ENCODE assay signal across 28 mouse cellular contexts in the genomic region with DNA sequence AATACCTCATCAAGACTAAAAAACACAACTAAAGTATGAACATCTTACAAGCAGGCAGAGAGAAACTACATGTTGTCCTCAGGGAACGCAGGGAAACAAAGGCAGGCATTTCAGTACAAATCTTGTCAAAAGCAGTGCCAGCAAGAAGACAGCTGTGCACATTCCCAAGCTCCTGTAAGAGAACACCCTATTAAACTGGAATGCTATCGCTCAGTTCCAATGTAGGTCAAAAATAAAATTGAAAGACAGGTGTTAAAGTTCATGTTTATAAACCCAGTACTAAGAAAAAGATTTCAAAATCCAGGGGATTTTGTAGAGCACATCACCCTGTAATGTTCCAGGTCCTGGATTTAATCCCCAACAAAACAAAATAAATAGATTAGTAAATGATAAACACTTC.
A peak's percentile ranks its signal among the peaks of the same experiment; 100 is the strongest.
DNase-seq lines count a peak whose midpoint lies in the region; ATAC-seq and TF ChIP-seq lines count a peak whose summit lies in the region.
"Had no signal": no experiment of that assay in that cellular context is flagged by ENCODE, and none has a peak within 500 bp of the region (broad histone marks: within the 10 kb centered on the region; RNA-seq: fewer than 3 reads in every experiment).

No protein-coding gene starts in this region.

- intact Hi-C loops in heart, postnatal 14 days (cut with DNase I) = no loop called here
- intact Hi-C loops in left cerebral cortex, adult 2 months (cut with DNase I) = no loop called here

- no peaks in the 10 kb centered on the region for H3K27me3 ChIP-seq in embryonic facial prominence, embryonic 14.5 days (replicated peaks; ENCODE audit: control insufficient read depth, insufficient read depth, low read length)
- H3K27me3 ChIP-seq in embryonic facial prominence, embryonic 10.5 days (replicated peaks; ENCODE audit: low read depth, poor library complexity, severe bottlenecking) = no peaks in the 10 kb centered on the region
- no peaks in the 10 kb centered on the region for H3K27me3 ChIP-seq in liver, adult 2 months (ENCODE audit: control insufficient read depth, insufficient read depth, low read length)
- no peaks in the 10 kb centered on the region for H3K27me3 ChIP-seq in liver, embryonic 11.5 days (replicated peaks; ENCODE audit: control insufficient read depth, insufficient read depth, low read length)
- H3K27me3 ChIP-seq in myocyte (ENCODE audit: control insufficient read depth, insufficient read depth, insufficient read length) = no peaks in the 10 kb centered on the region
- H3K27me3 ChIP-seq: forebrain, embryonic 13.5 days; heart, embryonic 15.5 days; hindbrain, embryonic 15.5 days; liver, embryonic 12.5 days; megakaryocyte, embryonic 14.5 days; midbrain, embryonic 13.5 days; stomach, embryonic 15.5 days had no signal

- no peak overlapping the region for H3K9ac ChIP-seq in embryonic facial prominence, embryonic 14.5 days (ENCODE audit: low read depth, low read length)
- no peak overlapping the region for H3K9ac ChIP-seq in liver, adult 2 months (ENCODE audit: low read depth, low read length)
- no peak overlapping the region for H3K9ac ChIP-seq in liver, embryonic 11.5 days (ENCODE audit: low read depth, low read length)
- H3K9ac ChIP-seq: forebrain, embryonic 13.5 days; heart, embryonic 15.5 days; hindbrain, embryonic 15.5 days; liver, embryonic 12.5 days; liver, postnatal 0 days; midbrain, embryonic 13.5 days; stomach, embryonic 15.5 days had no signal

- H3K4me3 ChIP-seq in embryonic facial prominence, embryonic 14.5 days (ENCODE audit: low read depth, low read length) = no peak overlapping the region
- no peak overlapping the region for H3K4me3 ChIP-seq in embryonic facial prominence, embryonic 10.5 days
- no peak overlapping the region for H3K4me3 ChIP-seq in liver, adult 2 months (ENCODE audit: insufficient read depth, low read depth, low read length)
- H3K4me3 ChIP-seq in liver, embryonic 11.5 days (ENCODE audit: low read depth, low read length) = no peak overlapping the region
- H3K4me3 ChIP-seq in myocyte = peak overlapping the region; percentile 6
- no peak overlapping the region for H3K4me3 ChIP-seq in left cerebral cortex, adult 2 months
- H3K4me3 ChIP-seq: forebrain, embryonic 13.5 days; heart, embryonic 10.5 days; heart, embryonic 15.5 days; hindbrain, embryonic 15.5 days; layer of hippocampus, adult 2 months; liver, embryonic 12.5 days; midbrain, embryonic 13.5 days; stomach, embryonic 15.5 days had no signal

- H3K79me2 ChIP-seq in liver, adult 2 months (ENCODE audit: control insufficient read depth, insufficient read depth, low read length) = no peaks in the 10 kb centered on the region
- no peaks in the 10 kb centered on the region for H3K79me2 ChIP-seq in myocyte (ENCODE audit: control insufficient read depth, insufficient read depth)

- WGBS in embryonic facial prominence, embryonic 14.5 days = 58% methylated on average over 2 of the region's 2 CpGs
- 81% methylated on average over 2 of the region's 2 CpGs for WGBS in embryonic facial prominence, embryonic 10.5 days
- 35% methylated on average over 2 of the region's 2 CpGs for WGBS in liver, adult 2 months
- 80% methylated on average over 2 of the region's 2 CpGs for whole genome bisulfite sequencing in liver, embryonic 11.5 days

- no peaks in the 10 kb centered on the region for H3K9me3 ChIP-seq in embryonic facial prominence, embryonic 14.5 days (ENCODE audit: control insufficient read depth, low read length)
- no peaks in the 10 kb centered on the region for H3K9me3 ChIP-seq in embryonic facial prominence, embryonic 10.5 days
- H3K9me3 ChIP-seq in liver, embryonic 11.5 days (ENCODE audit: control insufficient read depth, low read length) = no peaks in the 10 kb centered on the region
- H3K9me3 ChIP-seq: forebrain, embryonic 13.5 days; heart, embryonic 10.5 days; heart, embryonic 15.5 days; hindbrain, embryonic 15.5 days; liver, embryonic 12.5 days; megakaryocyte, embryonic 14.5 days; midbrain, embryonic 13.5 days; stomach, embryonic 15.5 days had no signal

- H3K36me3 ChIP-seq in embryonic facial prominence, embryonic 14.5 days (ENCODE audit: control insufficient read depth, insufficient read depth, low read length) = no peaks in the 10 kb centered on the region
- no peaks in the 10 kb centered on the region for H3K36me3 ChIP-seq in embryonic facial prominence, embryonic 10.5 days (replicated peaks)
- no peaks in the 10 kb centered on the region for H3K36me3 ChIP-seq in liver, adult 2 months (ENCODE audit: control insufficient read depth, insufficient read depth, low read length)
- no peaks in the 10 kb centered on the region for H3K36me3 ChIP-seq in liver, embryonic 11.5 days (ENCODE audit: control insufficient read depth, insufficient read depth, low read length)
- H3K36me3 ChIP-seq in myocyte (ENCODE audit: control insufficient read depth, insufficient read depth) = no peaks in the 10 kb centered on the region
- H3K36me3 ChIP-seq: heart, embryonic 10.5 days; heart, embryonic 15.5 days; hindbrain, embryonic 15.5 days; liver, embryonic 12.5 days; midbrain, embryonic 13.5 days; stomach, embryonic 15.5 days had no signal

- no peak overlapping the region for H3K4me2 ChIP-seq in embryonic facial prominence, embryonic 14.5 days (ENCODE audit: low read depth, low read length)
- no peak overlapping the region for H3K4me2 ChIP-seq in liver, embryonic 11.5 days
- H3K4me2 ChIP-seq in myocyte (ENCODE audit: low read depth) = peak overlapping the region; percentile 84
- H3K4me2 ChIP-seq: forebrain, embryonic 13.5 days; heart, embryonic 15.5 days; hindbrain, embryonic 15.5 days; liver, embryonic 12.5 days; midbrain, embryonic 13.5 days; stomach, embryonic 15.5 days had no signal

- TF ChIP-seq POLR2A in liver, adult 2 months (IDR thresholded peaks at IDR 0.05; ENCODE audit: extremely low read depth, insufficient read depth, low read length) = no peak
- TF ChIP-seq POLR2A in myocyte (IDR thresholded peaks at IDR 0.05; ENCODE audit: insufficient read length, low read depth) = no peak

- no peak overlapping the region for H3K27ac ChIP-seq in embryonic facial prominence, embryonic 14.5 days (replicated peaks; ENCODE audit: low read depth, low read length)
- H3K27ac ChIP-seq in embryonic facial prominence, embryonic 10.5 days (replicated peaks) = no peak overlapping the region
- H3K27ac ChIP-seq in liver, adult 2 months (replicated peaks; ENCODE audit: insufficient read depth, low read depth, low read length) = peak overlapping the region; percentile 66
- no peak overlapping the region for H3K27ac ChIP-seq in liver, embryonic 11.5 days (ENCODE audit: low read depth, low read length)
- H3K27ac ChIP-seq in left cerebral cortex, adult 2 months = no peak overlapping the region
- H3K27ac ChIP-seq: forebrain, embryonic 13.5 days; heart, embryonic 10.5 days; heart, embryonic 15.5 days; hindbrain, embryonic 15.5 days; layer of hippocampus, adult 2 months; liver, embryonic 12.5 days; midbrain, embryonic 13.5 days; stomach, embryonic 15.5 days had no signal

- DNase-seq in embryonic facial prominence, embryonic 14.5 days (ENCODE audit: low spot score) = peak; percentile 26
- DNase-seq in embryonic facial prominence, embryonic 10.5 days (ENCODE audit: low spot score) = no peak
- DNase-seq in heart, adult 9 months (ENCODE audit: low spot score in 2 of 2) = peak; percentile 3
- no peak for DNase-seq in heart, postnatal 14 days
- peak; percentile 81 for DNase-seq in liver, adult 2 months (ENCODE audit: extremely low read depth, low read depth, low spot score)
- no peak for DNase-seq in liver, embryonic 11.5 days (ENCODE audit: low spot score)
- no peak for DNase-seq in left cerebral cortex, adult 2 months (ENCODE audit: extremely low spot score in 1 of 2, low spot score in 2 of 2)
- DNase-seq: cerebellum, adult 18-20 months; cerebellum, postnatal 14 days; gastrocnemius, postnatal 25 days; kidney, adult 2 months; kidney, postnatal 36 days; left cerebral cortex, postnatal 4 days; liver, postnatal 0 days; lung, postnatal 4 days; right cerebral cortex, postnatal 25 days had no signal

- no peak for TF ChIP-seq CTCF in liver, adult 2 months (IDR thresholded peaks at IDR 0.05; ENCODE audit: low read depth, low read length)
- no peak for TF ChIP-seq CTCF in left cerebral cortex, adult 2 months (IDR thresholded peaks at IDR 0.05)

- no peak overlapping the region for H3ac ChIP-seq in myocyte (ENCODE audit: control insufficient read depth, insufficient read length)

- ATAC-seq in embryonic facial prominence, embryonic 14.5 days (ENCODE audit: low read depth) = no peak; the same call in 1 of the 2 replicates
- no peak for ATAC-seq in liver, embryonic 11.5 days (replicated peaks; ENCODE audit: low FRiP score)
- ATAC-seq: forebrain, embryonic 13.5 days; inflammation-experienced regulatory T-cells, adult 6 months; liver, embryonic 12.5 days; liver, postnatal 0 days; lung, postnatal 0 days; midbrain, embryonic 13.5 days had no signal

- H3K4me1 ChIP-seq in embryonic facial prominence, embryonic 14.5 days (ENCODE audit: control insufficient read depth, insufficient read depth, low read length) = no peaks in the 10 kb centered on the region
- no peaks in the 10 kb centered on the region for H3K4me1 ChIP-seq in embryonic facial prominence, embryonic 10.5 days
- peaks cover 5% of the 10 kb centered on the region; the same call in 1 of the 2 replicates for H3K4me1 ChIP-seq in liver, adult 2 months (ENCODE audit: control insufficient read depth, insufficient read depth, low read length)
- H3K4me1 ChIP-seq in liver, embryonic 11.5 days (replicated peaks; ENCODE audit: control insufficient read depth, insufficient read depth, low read length) = no peaks in the 10 kb centered on the region
- H3K4me1 ChIP-seq: forebrain, embryonic 13.5 days; heart, embryonic 10.5 days; heart, embryonic 15.5 days; hindbrain, embryonic 15.5 days; liver, embryonic 12.5 days; megakaryocyte, embryonic 14.5 days; midbrain, embryonic 13.5 days; stomach, embryonic 15.5 days had no signal

TF ChIP-seq in myocyte, 11 proteins besides CTCF, POLR2A, EP300 and RAD21 (continues in another document):
- TF ChIP-seq TCF3 (IDR thresholded peaks at IDR 0.05; ENCODE audit: insufficient read length, low read depth) = no peak
- TF ChIP-seq TCF12 (IDR thresholded peaks at IDR 0.05; ENCODE audit: insufficient read depth, poor library complexity, severe bottlenecking) = no peak
- TF ChIP-seq SRF (IDR thresholded peaks at IDR 0.05; ENCODE audit: control insufficient read depth, insufficient read length, low read depth) = no peak
- TF ChIP-seq CEBPB (IDR thresholded peaks at IDR 0.05; ENCODE audit: insufficient read depth, poor library complexity, severe bottlenecking) = no peak
- no peak for TF ChIP-seq REST (IDR thresholded peaks at IDR 0.05; ENCODE audit: insufficient read depth, insufficient read length)
- no peak for TF ChIP-seq MYOD1 (IDR thresholded peaks at IDR 0.05; ENCODE audit: control insufficient read depth in 1 of 3, insufficient read length in 2 of 3, low read depth in 2 of 3)
- TF ChIP-seq MAX (IDR thresholded peaks at IDR 0.05; ENCODE audit: low read depth) = no peak
- TF ChIP-seq POLR2AphosphoS2 (IDR thresholded peaks at IDR 0.05; ENCODE audit: insufficient read length, low read depth) = no peak
- TF ChIP-seq MYOG (IDR thresholded peaks at IDR 0.05; ENCODE audit: control insufficient read depth in 1 of 3, insufficient read depth in 1 of 3, insufficient read length in 2 of 3, low read depth in 2 of 3) = no peak
- no peak for TF ChIP-seq USF1 (IDR thresholded peaks at IDR 0.05; ENCODE audit: low read depth)

Comparison
In these comparisons a context has a peak if more than half of its experiments do, and no peak if none do; other contexts are left out.
1. DNase-seq: peak in embryonic facial prominence, embryonic 14.5 days (single experiment), heart, adult 9 months (2 of 2) and liver, adult 2 months (single experiment); none in embryonic facial prominence, embryonic 10.5 days (single experiment), heart, postnatal 14 days (0 of 2), liver, embryonic 11.5 days (single experiment) and left cerebral cortex, adult 2 months (0 of 2).